Mouse (Mus musculus) CD4-positive, CD25-positive, alpha-beta regulatory T cell, adult 4 months (primary cell): ENCODE results near the gene Ciita. TPM values are rescaled to one million over a fixed set of nuclear protein-coding genes. Genes with fewer than 3 reads are reported as not detected.

Experiments used
- ATAC-seq: one replicate; pipeline ENCODE4 v1.8.0; 2017
- polyA plus RNA-seq, 2 experiments: library from polyadenylated mRNA; unstranded; fragments of 100-300 nt; shearing (Covaris generic); gene quantifications; one replicate each; pipeline ENCODE4 v1.2.1; 2017

The Ciita gene
- polyA plus RNA-seq, 2 experiments from 2014 or later = 0.81 to 7.1 TPM

DNA sequence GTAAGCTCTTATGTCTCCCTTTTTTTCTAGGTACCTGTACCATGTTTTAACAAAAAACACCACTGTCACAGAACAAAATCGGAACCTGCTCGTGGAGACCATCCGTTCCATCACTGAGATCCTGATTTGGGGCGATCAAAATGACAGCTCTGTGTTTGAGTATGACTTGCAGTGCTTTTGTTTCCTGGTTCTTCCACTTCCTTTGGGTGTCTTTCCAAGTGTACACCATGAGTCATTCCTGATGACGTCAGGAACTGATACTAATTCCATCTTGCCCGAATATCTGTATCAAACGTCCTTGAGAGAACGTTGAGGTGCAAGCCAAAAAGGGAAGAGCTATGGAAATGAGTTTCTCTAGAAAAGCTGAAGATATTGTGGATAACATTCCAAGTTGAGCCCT, 80.1 kb downstream of the Ciita start:
- no peak for ATAC-seq

DNA sequence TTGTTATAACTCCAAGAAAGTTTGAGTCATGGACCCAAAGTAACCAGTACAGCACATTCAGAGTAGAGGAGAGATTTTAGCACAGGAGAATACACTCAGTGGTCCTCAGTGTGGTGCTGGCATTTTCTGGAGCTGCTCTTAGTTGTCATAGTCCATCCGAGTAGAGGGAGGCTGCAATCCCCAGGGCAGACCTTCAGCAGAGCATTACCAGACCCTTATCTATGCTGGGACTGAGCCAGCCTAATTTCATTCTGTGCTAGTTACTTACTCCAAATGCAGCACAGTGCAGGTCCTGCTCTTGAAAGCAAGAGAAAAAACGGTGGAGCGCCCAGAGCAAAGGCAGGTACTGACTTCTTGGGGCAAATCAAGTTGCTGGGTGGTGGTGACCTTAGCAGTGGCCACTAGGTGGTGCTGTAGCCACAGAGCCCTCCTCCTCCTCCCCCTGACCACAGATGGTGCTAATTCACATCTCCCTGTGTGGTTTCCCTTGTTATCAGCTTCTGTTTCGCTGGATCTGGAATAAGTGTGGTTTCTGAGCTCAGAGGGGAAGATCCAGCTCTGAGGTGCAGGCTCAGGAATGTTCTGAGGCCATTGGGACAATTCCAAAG, 85.5 kb downstream of the Ciita start:
- peak; percentile 81 for ATAC-seq

DNA sequence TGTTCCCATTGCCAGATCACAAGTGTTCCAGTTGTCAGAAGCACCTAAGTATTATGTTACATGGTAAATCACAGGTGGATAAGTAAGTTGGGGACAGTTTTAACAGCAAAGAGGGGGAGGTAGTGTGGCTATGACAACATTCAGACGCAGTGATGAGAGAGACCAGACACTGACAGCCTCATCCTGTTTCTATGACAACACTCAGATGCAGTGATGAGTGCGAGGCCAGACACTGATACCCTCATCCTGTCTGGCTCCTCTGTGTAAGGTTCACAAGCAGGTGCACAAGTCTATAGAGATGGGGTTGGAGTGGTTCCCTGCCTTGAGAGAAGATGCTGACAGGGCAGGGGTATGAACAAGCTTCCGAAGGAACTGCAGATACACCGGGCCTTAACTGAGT, 87.3 kb downstream of the Ciita start:
- ATAC-seq = peak; percentile 55

- ATAC-seq = no peak
Measured at GRCm38 (mm10) chr16:10569809-10570395, 90.0 kb downstream of the Ciita start.

DNA sequence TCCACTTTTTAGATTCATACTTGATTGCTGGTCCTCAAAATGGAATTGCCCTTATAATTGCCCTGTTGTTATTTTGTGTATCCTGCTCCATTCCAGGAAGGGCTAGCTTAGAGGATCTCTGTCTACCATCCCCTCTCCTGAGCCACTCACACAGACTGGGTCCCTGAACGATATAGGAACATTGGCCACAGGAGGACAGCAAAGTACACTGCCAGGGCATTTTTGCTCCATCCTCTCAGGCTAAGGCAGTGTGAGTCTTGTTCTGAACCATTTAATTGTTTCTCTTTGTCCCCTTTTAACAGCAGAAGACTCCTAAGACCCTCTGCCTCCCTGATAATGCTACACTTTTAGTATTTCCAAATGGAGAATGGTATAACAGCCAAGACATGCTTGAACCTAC, 90.8 kb downstream of the Ciita start:
- ATAC-seq = no peak

- ATAC-seq = peak; percentile 71
Measured at GRCm38 (mm10) chr16:10571820-10572219, 92.0 kb downstream of the Ciita start.

- no peak for ATAC-seq
Measured at GRCm38 (mm10) chr16:10574936-10575335, 95.1 kb downstream of the Ciita start.

DNA sequence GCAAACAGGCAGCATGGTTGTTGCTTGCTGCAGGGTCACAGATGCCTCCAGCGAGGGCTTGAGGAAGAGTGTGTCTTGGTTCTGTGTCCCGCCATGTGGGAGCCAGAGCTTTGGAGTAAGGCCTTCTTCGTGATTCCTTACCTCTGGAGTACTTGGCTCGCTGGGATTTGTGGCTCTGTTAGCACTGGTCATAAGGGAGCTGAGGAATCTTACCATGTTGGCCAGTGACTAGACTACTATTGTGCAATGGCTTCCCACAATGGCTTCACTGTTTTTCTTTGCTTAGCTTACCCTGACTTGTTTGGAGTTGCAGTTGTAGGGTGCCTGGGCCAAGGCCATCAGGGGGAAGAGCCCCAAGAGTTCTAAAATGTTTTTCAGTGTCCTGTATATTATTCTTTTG, 96.1 kb downstream of the Ciita start:
- no peak for ATAC-seq

GRCm38 (mm10) chr16:10577548-10577947, 97.7 kb downstream of the Ciita start:
- ATAC-seq = no peak

Other genes with a start within 250 kb of the Ciita start
- gene Emp2, start 166.1 kb upstream of the Ciita start, polyA plus RNA-seq = not detected
- gene Tekt5, start 84.6 kb upstream of the Ciita start, polyA plus RNA-seq = not detected
- 10 to 100 TPM; 42.5 to 52.4 TPM for gene Nubp1, start 68.1 kb upstream of the Ciita start, polyA plus RNA-seq
- gene Tvp23a, start 32.7 kb upstream of the Ciita start, polyA plus RNA-seq = 1 to 10 TPM; 1.4 to 1.7 TPM
- gene Dexi, start 63.0 kb downstream of the Ciita start, polyA plus RNA-seq = 1 to 10 TPM in 1 of 2 experiments, under 1 TPM in 1; 0.95 to 4.4 TPM
- gene Clec16a, start 65.3 kb downstream of the Ciita start, polyA plus RNA-seq = 1 to 10 TPM; 8.4 to 8.7 TPM